Mouse (Mus musculus) bone marrow macrophage, adult 2 months (primary cell): ENCODE measurements around the gene March1.

ENCODE experiments used
- CTCF ChIP-seq: IDR thresholded peaks from 2 replicates; pipeline ENCODE4 v1.5.1; 2012; ENCODE audit warnings: low read depth, mild to moderate bottlenecking, low read length, moderate library complexity
- POLR2A ChIP-seq: IDR thresholded peaks from 2 replicates; pipeline ENCODE4 v1.6.1; 2012; ENCODE audit warnings: mild to moderate bottlenecking, low read depth, low read length, borderline replicate concordance

GRCm38 (mm10) chr8:66342928-66343327 is 725.2 kb downstream of the March1 start:
- TF ChIP-seq CTCF = no peak
- TF ChIP-seq POLR2A = no peak
